Mouse (Mus musculus) spleen, postnatal 14 days (tissue): Measurements from ENCODE around the gene Mtmr12.

ENCODE experiments used
- DNase-seq, 2 experiments: peaks; one replicate each; pipeline ENCODE4 v3.0.0; 2021 to 2022; ENCODE audit warnings: low spot score in 2 of 2

The Mtmr12 gene

DNA sequence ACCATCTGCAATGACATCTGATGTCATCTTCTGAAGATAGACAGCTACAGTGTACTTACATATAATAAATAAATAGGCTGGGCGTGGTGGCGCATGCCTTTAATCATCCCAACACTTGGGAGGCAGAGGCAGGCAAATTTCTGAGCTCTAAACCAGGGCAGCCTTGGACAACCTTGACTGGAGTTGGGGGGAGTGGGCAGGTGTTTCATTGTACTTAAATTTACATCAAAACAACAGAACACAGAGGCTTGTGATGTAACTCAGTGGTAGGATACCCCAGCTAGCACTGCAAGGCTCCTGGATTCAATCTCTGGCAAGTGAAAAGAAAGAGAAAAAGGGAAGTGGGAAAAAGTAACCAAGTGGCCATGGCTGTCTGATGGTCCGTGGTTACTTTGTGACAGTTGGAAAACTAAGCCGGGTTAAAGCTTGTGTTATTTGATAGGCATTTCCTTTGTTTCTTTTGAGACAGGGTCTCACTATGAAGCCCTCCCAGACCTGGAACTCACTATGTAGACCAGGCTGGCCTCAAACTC lies 70.3 kb downstream of the Mtmr12 start:
- DNase-seq = no peak

DNA sequence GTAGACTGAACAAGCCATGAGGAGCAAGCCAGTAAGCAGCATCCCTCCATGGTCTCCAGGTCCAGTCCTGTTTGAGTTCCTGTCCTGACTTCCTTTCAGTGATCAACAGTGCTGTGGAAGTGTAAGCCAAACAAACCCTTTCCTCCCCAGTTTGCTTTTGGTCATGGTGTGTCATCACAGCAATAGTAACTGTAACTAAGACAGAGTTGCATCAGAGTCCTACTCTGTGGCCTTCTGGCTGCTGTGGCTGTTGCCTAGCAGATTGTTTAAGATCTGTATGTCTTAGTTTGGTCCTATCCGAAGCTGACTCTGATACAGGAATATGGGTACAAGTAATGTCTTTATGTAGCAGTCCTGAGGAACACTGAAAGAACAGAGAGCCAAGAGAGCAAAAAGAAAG lies 75.0 kb downstream of the Mtmr12 start:
- no peak for DNase-seq

DNA sequence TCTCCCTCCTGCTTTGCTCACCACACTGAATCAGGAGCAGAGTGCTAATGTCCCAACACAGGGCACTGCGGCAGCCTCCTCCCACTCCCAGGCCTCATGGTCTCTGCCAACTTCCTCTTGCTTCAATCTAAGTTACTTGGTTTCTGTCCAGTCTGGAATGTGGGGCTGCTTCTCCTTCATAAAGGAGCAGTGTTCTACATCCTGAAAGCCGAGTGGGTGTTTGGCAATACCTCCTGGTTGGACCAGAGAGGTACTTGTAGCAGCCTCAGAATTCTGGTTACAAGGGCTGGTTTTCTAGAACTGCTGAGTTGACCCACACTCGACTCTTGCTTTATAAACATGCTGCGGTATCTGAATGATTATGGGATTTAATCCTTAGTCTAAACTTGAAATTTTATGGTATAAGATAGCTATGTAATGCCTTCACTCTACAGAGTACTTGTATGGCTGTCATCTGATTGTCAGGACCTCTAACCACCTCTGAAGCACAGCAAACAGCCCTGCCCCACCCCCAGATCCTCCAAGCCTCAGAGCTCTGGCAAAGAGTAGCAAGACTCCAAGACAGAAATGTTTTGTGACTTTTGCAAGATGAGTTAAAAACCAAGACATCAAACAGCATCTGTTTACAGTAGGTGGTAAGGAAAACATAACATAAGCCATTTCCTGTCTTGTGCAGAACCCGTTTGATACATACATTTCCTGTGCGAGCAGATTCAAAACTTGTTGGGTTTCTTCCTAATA lies 80.1 kb downstream of the Mtmr12 start:
- no peak for DNase-seq

DNA sequence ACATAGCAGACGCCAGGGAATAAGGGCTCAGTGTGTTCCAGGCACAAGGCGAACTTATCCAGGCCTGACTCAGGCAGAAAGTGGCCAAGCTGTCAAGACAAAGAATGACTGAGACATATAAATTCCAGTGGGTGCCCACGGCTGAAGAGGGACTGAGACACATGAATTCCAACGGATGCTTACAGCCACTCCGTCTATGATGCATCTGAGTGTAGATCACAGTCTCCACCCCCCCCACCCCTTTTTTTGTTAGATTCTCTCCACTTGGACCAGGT lies 80.6 kb downstream of the Mtmr12 start:
- no peak for DNase-seq

DNA sequence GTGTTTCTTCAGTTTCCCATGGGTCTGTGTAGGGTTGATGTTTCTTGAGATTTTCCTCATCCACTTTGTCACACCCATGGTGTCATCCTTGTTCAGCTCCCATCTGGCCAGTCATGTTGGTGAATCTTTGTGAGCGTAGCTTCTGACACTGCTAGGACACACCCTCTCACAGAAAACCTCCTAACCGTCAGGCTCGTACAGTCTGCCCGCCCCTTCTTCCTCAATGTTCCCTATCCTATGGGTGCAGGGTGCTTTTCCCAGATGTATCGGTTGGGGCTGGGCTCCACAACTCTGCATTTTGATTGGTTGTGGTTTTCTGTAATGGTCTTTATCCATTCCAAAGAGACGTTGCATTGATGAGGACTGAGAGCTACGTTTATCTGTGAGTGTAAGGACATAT lies 85.5 kb downstream of the Mtmr12 start:
- DNase-seq = no peak

DNA sequence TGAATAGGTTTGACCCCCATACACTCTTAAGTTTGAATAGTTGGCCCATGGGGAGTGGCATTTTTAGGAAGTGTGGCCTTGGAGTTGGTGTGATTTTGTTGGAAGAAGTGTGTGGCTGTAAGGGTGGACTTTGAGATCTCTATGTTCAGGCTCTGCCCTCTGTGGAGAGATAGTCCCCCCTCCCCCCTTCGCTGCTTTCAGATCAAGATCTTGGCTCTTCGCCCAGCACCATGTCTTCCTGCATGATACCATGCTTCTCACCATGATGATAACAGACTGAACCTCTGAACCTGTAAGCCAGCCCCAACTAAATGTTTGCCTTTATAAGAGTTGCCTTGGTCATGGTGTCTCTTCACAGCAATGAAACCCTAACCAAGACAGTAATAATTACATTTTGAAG lies 86.9 kb downstream of the Mtmr12 start:
- DNase-seq = no peak

DNA sequence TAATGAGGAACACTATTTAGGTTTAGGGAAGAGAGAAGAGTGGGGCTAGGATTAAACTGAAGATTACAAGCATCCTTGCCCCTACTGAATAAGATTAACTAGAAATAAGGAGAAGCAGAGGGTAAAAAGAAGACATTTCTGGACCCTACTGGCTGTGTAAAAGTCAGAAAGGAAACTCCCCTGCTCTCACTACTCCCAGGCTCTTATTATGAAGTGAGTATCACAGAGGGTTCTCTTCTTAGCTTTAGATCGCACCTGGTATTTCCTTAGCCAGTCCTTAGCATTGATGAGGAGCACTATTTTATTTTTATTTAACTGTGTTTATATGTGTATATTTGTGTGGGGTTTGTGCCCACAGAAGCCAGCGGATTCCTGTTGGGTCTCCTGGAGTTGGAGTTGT lies 91.4 kb downstream of the Mtmr12 start:
- DNase-seq = no peak

DNA sequence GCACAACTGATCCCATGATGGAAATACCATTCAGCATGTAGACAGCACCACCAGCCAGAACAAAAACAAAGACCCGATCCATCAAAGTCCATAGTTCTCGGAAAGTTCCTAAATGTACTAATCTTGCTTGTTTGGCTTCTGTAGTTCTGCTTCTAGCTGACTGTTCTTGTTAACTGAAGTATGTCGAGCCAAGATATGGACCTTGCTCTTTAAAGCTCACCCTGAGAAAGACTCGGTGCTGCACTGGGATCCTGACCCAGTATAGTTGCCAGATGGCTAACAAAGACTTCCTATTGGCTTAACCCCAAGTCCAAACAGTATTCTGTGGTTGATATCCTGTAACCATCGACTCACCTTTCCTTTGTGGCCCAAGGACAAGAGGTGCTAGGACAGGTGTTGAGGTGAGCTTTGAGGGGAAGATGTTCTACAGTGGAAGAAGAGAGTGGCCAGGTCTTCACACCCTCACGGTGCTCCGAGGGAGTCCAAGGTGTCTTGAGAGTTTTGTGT lies 93.5 kb downstream of the Mtmr12 start:
- DNase-seq = no peak

DNA sequence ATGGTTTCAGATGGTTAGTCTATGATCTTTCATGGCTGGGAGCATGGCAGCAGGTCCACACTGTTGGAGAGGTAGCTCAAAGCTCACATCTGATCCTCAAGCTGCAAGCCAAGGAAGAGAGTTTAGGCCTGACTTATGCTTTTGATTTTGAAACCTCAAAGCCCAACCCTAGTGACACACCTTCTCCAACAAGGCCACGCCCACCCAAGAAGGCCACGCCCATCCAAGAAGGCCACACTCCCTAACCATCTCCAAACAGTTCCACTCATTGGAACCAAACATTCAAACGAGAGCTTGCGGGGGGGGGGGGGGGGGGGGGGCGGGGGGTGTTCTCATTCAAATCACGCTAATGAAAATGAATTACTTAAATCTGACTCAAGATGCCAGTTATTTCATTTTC lies 96.9 kb downstream of the Mtmr12 start:
- no peak for DNase-seq

DNA sequence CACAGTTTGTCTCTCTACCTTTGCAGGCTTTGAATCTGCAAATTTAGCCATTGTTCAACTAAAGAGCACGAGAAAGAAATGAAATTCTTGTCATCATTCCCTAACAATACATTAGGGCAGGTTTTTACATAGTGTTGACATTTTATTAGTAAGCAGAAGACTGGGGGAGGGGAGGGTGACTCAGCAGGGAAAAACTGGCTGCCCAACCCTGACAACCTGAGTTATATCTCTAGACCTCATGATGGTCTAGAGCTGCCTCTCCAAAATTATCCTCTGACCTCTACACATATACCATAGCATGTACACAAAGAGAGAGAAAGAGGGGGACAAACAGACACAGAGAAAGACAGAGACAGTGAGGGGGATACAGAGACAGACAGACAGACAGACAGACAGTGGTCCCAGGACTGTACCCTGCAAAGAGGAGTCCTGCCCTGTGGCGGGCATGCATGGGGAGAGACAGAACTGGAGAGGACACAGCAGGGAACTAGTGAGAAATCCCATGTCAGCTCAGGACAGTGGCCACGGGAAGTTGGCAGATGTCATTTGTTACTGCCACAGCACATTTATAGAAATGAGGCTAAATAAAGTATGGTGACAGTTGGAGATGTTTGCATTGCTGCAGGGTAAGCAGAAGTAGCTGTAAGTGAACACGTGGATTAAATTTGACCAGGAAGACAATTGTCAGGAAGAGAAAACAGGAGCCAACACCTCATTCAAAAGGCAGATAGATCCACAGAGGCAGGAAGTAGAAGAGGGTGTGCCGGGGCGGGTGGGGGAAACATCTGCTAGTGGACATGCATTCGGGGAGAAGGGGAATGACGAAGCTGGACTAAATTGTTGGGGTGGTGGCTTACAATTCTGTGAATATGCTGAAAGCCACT lies 101.6 kb downstream of the Mtmr12 start:
- DNase-seq = no peak

DNA sequence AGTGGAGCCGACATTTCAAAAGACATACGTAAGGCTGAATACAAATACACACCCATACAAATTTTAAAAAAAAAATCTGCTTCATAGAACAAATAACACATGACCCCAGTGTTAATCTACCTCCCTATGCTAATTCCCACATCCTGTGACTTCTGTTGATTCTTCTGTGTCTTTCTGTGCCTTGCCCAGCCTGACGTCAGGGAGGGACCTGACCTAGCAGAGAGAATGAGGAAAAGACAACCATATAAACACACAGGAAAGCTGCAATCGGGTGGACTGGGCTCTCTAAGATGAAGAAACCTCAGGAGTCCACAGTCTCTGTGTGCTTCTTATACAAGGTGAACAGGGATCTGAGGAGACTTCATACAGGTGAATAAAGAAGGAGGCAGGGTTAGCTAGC lies 102.3 kb downstream of the Mtmr12 start:
- no peak for DNase-seq

DNA sequence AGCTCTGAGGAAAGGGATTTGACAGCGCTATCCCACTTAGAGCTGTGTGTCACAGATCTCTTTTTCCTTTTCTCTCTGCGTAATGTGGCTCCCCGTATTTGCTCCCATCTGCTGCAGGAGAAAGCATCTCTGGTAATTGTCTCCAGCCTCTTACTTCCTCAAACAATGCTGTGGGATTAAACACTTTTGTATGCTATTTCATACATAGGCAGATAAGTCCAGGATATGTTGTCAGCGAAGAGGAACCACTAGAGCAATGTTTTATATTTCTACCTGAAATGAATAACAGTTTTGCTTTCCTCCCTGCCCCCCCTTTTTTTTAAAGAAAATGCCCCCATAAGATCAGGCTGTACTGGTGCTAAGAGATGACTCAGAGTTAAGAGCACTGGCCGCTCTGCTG lies 103.7 kb downstream of the Mtmr12 start:
- no peak for DNase-seq

DNA sequence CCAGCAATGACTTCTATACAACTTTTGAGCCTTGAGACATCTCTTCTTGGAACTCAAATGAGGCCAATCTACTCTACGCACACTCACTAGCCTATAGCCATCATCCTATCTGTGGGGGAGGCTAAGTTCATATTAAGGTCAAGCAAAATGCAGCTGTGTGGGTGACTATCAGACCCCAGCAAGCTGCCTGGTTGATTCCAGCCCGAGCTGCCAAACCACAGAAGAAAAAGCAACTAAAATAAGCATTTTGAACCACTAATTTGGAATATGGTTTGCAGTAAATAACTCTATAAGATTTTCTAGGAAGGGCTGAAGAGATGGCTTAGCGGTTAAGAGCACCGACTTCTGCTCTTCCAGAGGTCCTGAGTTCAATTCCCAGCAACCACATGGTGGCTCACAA lies 105.8 kb downstream of the Mtmr12 start:
- DNase-seq = no peak

DNA sequence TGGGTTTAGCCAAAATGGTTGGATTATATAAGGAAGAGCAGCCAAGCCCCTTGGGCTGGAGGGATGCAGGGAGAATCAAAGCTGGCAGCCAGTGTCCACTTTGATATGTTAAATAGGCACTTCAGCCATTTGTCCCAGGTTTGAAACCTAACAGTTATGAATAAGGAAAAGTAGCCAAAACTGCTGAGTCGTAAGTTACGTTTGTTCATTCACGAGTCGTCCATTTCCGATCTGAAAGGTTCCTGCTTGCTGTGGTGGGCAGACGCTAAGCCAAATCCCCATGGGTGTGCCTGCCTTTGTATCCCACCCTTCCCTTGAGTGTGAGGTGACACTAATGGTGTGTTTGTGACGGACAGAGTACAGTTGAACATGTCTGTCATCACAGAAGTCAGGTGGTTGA lies 106.6 kb downstream of the Mtmr12 start:
- no peak for DNase-seq

DNA sequence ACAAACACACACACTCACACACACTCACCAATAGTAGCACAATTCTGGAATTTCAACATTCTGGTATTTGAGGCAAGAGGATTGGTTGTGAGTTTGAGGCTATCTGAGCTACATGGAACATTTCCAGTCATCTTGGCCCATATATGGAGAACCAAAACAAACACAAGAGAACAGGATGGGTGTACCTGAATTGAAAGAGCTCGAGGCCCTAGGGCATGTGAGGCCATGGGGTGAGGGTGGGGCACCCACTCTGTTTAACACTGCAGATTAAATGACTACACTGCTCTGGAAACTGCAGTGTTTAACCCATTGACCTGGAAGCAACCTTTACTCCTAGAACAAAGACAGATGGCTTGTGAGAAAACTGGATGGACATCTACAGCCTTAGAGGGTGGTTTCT lies 108.4 kb downstream of the Mtmr12 start:
- DNase-seq = no peak

DNA sequence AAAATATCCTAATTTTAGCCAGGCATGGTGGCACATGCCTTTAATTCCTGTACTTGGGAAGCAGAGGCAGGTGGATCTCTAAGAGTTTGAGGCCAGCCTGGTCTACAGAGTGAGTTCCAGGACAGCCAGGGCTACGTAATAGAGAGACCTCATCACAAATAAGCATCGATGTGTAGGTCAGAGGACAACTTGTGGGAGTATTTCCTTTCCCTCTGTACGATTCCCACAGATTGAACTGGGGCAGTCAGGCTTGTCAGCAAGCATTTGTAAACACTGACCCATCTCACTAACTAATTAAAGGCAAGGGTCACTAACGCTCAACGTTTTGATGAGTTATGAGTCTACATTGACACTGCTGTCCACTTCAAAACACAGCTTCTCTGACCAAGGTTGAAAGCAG lies 109.8 kb downstream of the Mtmr12 start:
- DNase-seq = no peak

DNA sequence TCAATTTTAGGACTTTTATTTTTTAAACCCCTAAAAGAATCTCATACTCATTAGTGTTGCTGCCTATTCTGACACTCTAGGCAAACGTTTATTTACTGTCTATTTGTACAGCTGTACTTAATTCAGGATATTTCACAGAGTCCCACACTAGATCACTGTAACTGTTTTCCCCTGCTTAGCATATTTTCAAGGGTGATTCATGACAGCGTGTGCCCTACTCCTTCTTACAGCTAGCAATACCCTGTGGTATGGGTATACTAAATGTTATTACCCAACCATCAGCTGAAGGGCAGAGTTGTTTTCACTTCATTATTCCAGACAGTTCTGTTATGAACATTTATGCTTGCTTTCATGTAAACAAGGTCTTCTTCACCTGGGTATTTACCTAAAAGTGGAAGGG lies 111.2 kb downstream of the Mtmr12 start:
- no peak for DNase-seq

DNA sequence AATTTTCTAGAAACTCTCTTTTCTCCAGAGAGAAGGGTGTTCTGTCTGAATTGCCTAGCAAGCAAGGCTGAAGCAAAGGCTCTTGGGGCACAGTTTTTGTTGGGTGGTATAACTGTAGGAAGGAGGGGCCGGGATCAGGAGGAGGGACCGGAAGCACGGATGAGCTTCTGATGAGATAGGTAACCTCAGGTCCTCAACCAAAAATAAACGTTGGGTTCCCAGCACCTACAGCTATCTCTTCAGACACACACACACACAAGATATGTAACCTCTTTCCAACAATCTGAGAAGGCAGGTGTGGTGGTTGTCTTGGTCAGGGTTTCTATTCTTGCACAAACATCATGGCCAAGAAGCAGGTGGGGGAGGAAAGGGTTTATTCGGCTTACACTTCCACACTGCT lies 112.5 kb downstream of the Mtmr12 start:
- no peak for DNase-seq

DNA sequence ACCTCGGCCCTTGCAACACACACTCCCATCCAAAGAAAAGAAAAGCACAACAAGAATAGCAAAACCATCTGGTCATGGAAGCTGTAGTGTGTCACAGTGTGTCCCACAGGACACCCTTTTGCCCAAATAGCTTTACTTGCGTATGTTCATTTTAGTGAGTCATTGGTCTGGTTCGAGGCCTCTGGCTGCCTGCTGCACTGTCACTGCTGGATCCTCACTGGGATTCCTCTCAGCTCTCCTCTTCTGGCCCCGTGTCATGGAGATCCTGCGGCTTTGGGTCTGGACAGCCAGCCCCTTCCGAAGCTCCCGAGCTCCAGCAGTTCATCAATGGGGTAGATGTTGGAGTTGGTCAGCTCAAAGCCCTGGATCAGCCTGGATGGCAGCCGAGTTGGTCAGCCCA lies 113.6 kb downstream of the Mtmr12 start:
- no peak for DNase-seq

DNA sequence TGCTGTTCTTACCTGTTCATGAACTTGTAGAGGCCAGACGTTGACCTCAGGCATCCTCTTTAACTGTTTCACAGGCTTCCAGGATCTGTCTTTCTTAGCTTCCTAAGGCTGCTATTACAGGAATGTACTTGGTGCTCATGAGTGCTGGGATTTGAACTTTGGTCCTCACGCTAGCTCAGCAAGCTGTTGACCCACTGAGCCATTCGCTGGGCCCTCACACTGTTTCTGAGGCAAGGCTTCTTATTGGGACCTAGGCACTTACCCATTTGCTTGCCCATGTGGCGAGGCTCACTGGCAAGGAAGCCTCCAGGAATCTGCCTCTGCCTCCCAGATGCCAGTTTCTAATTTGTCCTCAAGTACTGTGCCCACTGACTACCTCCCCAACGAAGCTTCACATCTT lies 115.1 kb downstream of the Mtmr12 start:
- DNase-seq = no peak

DNA sequence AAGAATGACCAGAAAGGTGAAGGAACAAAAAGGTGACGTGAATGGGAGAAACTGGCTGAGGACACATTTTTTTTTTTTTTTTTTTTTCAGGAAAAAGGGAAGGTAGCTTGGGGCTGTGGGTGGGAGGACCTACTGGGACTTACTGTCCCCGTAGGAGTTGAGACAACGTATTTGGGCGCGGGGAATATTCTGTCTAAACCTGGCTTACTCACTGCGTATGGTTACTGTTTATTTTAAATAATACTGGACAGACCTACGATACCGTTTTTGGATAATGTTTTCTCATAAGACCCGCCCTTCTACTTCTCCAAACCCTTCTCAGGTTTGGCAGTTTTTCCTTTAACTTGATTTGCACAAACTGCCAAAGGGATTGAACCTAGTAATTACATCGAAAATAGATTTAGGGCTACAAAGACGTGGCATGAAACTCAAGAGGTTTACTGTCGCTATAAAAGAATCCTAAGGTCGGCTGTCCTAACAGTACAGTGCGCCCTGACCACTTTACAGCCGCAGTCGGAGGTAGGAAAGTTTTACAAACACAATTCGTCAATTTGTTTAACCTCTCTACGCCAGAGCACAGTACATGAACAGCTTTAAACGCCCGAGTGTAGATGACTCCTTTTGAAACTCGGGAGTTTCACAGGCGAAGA lies 115.7 kb downstream of the Mtmr12 start:
- no peak for DNase-seq

DNA sequence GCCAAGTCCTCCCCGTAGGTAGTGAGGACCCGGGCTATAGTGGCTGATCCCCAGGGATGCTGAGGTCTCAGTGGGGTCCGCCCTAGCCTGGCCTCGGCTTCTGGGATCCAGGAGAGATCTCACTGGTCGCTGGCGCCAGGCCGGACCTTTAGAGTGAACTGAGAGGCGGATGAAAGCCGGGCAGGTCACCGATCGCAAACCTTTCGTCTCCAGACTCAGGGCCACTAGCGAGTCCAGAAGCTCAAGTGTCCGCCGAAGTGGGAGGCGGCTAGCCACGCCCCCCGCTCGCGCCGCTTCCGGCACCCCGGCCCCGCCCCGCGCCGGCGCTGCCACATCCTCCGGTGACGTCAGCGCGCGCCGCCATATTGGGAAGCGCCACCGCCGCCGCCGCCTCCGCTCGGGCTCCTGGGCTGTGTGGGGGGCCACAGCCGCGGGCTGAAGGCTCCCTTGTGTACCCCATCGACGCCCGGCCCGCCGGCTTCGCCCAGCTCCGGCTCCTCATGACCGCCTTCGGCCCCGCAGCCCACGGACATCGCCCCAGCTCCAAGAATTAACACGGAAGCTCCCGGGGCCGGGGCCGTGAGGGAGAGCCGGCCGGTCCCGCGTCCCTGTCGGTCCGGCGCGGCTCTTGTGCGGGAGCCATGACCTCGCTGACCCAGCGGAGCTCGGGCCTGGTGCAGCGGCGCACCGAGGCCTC lies 116.4 kb downstream of the Mtmr12 start, which contains the start of gene Golph3:
Gene Golph3 (plus strand): TSS at position 360 of the 697 bp plus-strand sequence.
- peak; percentile 90 to 95 for DNase-seq
